Mouse (Mus musculus) hindbrain, embryonic 14.5 days (tissue): ENCODE results near the gene Mtcl1. TPM values are rescaled to one million over a fixed set of nuclear protein-coding genes. Genes with fewer than 3 reads are reported as not detected.

Experiments
- ATAC-seq: fragments of 200-750 bp; cut with Nextera tagmentation; 2 replicates; pipeline ENCODE4 v1.8.0; 2017; ENCODE audit warnings: moderate number of reproducible peaks, mild to moderate bottlenecking, moderate TSS enrichment, moderate library complexity; ENCODE audit not compliant: low FRiP score
- DNase-seq: peaks from one replicate; pipeline ENCODE4 v3.0.0-alpha.2; 2015; ENCODE audit warnings: low spot score
- H3K27ac ChIP-seq: fragments of 300-500 bp; sonication (generic); 2 replicates; pipeline ENCODE4 v1.5.1; 2014; ENCODE audit warnings: mild to moderate bottlenecking, moderate library complexity
- H3K27me3 ChIP-seq: fragments of 300-500 bp; sonication (generic); 2 replicates; pipeline ENCODE4 v1.6.1; 2014; ENCODE audit warnings: mild to moderate bottlenecking, low read length, mixed read lengths; ENCODE audit not compliant: control insufficient read depth, insufficient read depth
- H3K36me3 ChIP-seq: fragments of 300-500 bp; sonication (generic); replicated peaks from 2 replicates; pipeline ENCODE4 v1.6.1; 2014; ENCODE audit not compliant: control insufficient read depth, insufficient read depth
- H3K4me1 ChIP-seq: fragments of 300-500 bp; sonication (generic); replicated peaks from 2 replicates; pipeline ENCODE4 v1.6.1; 2014; ENCODE audit warnings: antibody characterized with exemption, low read length, mixed read lengths; ENCODE audit not compliant: control insufficient read depth, insufficient read depth
- H3K4me2 ChIP-seq: fragments of 300-500 bp; sonication (generic); replicated peaks from 2 replicates; pipeline ENCODE4 v1.6.1; 2014; ENCODE audit warnings: mild to moderate bottlenecking, moderate library complexity
- H3K4me3 ChIP-seq: fragments of 300-500 bp; sonication (generic); replicated peaks from 2 replicates; pipeline ENCODE4 v1.5.1; 2014; ENCODE audit warnings: mild to moderate bottlenecking, low read length
- H3K9ac ChIP-seq: fragments of 300-500 bp; sonication (generic); 2 replicates; pipeline ENCODE4 v1.6.1; 2014
- H3K9me3 ChIP-seq: fragments of 300-500 bp; sonication (generic); 2 replicates; pipeline ENCODE4 v1.6.1; 2016; ENCODE audit warnings: low read length; ENCODE audit not compliant: control insufficient read depth
- WGBS: fragments of 180-500 bp; shearing (Covaris S2); extraction: QIAGEN DNeasy Blood & Tissue Kit; methylation state at CpG from one replicate; pipeline ENCODE4 v1.1.7; 2014; 5-methylcytosine and 5-hydroxymethylcytosine counted together
- polyA plus RNA-seq: library from polyadenylated mRNA; unstranded; fragments of >200 nt; fragmentation: Nextera tagmentation; extraction: Ambion mirVana; gene quantifications from 2 replicates; pipeline ENCODE4 v1.2.1, GENCODE M21; 2014

Gene Mtcl1
- polyA plus RNA-seq, 1 experiment from 2014 or later = 37.9 TPM

DNA sequence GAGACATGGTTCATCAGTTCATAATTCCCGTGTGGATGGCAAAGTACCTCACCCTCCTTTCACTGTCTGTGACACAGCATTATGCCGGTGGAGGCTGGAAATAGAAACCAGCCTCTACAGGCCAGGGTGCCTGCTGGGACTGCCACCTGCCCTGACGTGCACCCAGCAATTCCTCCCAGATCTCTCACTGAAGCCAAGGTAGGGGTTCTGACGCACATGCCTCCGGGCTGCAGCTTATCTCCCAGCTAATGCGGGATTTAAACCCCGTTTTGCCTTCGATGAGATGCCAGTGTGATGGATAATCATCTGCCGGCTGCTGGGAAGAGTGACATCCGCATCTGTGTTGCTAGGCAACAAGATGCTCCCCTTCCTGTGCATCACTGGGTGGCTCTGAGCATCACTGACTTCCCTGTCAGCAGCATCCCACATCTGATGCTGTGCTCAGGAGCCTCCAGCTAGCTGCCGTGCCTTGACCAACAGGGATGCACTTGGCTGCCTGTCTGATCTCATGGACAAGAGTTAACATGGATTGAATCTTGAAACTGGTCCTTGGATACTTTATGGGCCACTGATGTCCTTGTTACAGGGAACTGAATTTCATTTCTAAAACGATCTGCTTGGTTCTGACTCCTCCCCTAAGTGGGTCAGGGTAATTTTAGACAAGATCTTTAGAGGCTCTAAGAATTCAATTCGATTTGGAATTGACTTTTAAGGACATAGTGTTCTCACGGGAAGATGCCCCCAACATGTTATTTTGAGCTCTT is 123.9 kb downstream of the Mtcl1 start:
- Histone ChIP-seq H3K27ac (peak overlapping the region; percentile 83), H3K9me3 (no peaks in the 10 kb centered on the region), H3K27me3 (no peaks in the 10 kb centered on the region), H3K4me3 (peak overlapping the region; percentile 17; the same call in 1 of the 2 replicates), H3K36me3 (no peaks in the 10 kb centered on the region), H3K4me2 (peak overlapping the region; percentile 48), H3K9ac (peak overlapping the region; percentile 39; the same call in 1 of the 2 replicates), H3K4me1 (peaks cover 17% of the 10 kb centered on the region)
- WGBS = 22% methylated on average over 14 of the region's 14 CpGs
- peak; percentile 68 for DNase-seq
- peak; percentile 88 for ATAC-seq

DNA sequence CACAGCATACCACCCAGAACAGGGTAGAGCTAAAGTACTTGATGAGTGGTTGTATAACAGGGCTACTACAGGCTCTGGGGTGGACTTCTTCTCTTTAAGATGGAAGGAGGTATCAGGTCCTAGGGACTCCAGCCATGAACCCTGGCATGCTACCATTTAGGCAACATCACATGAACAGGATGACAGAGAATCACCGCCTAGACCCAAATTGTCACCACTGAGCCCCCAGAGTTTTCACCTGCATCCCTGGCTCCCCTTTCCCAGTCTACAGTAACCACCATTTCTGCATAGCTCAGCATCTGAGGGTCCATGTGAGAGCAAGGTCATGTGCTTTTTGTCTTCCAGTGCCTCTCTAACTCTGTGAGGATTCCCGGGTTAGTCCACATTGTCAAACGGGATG is 124.7 kb downstream of the Mtcl1 start:
- Histone ChIP-seq H3K4me2 (peak overlapping the region; percentile 48; the same call in 1 of the 2 replicates), H3K27ac (peak overlapping the region; percentile 83), H3K9ac (peak overlapping the region; percentile 39; the same call in 1 of the 2 replicates), H3K4me3 (no peak overlapping the region), H3K27me3 (no peaks in the 10 kb centered on the region), H3K9me3 (no peaks in the 10 kb centered on the region), H3K4me1 (peaks cover 17% of the 10 kb centered on the region), H3K36me3 (no peaks in the 10 kb centered on the region)
- ATAC-seq (no peak), DNase-seq (no peak)
- 82% methylated on average over 3 of the region's 3 CpGs for WGBS

DNA sequence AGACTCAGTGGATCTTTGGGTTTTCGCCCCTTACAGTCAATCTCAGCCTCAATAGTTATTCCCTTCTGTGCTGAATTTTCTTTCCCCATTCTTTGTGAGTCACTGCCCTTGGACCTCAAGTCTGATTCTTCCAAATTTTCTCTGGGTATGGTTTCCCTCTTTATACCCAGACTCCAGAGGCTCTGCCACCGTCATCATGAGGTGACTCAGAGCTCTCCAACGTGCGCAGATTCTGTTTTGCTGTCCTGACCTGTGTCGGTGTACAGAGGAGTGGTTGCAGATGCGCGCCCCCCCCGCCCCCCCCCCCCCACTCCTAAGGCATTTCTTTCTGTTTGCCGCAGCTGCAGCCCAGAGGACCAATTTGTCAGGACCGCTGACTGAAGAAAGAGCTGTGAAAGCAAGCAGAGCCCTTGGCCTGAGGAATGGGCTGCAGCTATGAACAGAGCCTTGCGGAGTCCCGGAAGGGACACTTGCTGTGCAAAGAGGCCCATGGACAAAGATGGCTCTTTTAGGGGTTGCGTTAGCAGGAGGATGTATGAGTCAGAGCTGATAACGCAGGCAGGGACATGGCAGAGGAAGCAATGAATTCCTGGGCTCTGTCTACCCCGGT is 126.8 kb downstream of the Mtcl1 start:
- ATAC-seq = no peak
- DNase-seq = no peak
- Histone ChIP-seq H3K4me3 (no peak overlapping the region), H3K9ac (no peak overlapping the region), H3K9me3 (no peaks in the 10 kb centered on the region), H3K36me3 (no peaks in the 10 kb centered on the region), H3K27ac (no peak overlapping the region), H3K4me2 (no peak overlapping the region), H3K27me3 (no peaks in the 10 kb centered on the region), H3K4me1 (peaks cover 17% of the 10 kb centered on the region)
- 61% methylated on average over 15 of the region's 15 CpGs for WGBS

DNA sequence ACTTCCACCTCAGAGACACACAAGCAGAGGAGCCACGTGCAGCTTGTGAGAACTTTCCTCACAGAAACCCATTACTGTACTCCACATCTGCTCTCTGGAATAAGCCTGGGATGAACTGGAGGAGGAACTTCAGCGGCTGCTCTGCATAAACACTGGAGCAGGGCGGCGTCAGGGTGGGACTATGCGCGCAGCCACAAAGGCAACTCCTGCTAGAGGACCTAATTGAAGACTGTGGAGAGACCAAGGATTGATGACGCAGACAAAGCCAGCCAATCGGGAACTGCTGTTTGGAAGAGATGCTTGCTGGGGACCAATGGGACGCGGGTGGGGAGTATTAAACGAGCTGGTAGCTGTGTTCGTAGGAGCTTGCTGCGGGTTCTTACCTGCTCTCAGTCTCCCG is 127.6 kb downstream of the Mtcl1 start:
- Histone ChIP-seq H3K36me3 (no peaks in the 10 kb centered on the region), H3K4me1 (peaks cover 17% of the 10 kb centered on the region), H3K9me3 (no peaks in the 10 kb centered on the region), H3K9ac (no peak overlapping the region), H3K27ac (no peak overlapping the region), H3K4me3 (no peak overlapping the region), H3K27me3 (no peaks in the 10 kb centered on the region), H3K4me2 (no peak overlapping the region)
- DNase-seq (no peak), ATAC-seq (no peak)
- 84% methylated on average over 14 of the region's 14 CpGs for WGBS

DNA sequence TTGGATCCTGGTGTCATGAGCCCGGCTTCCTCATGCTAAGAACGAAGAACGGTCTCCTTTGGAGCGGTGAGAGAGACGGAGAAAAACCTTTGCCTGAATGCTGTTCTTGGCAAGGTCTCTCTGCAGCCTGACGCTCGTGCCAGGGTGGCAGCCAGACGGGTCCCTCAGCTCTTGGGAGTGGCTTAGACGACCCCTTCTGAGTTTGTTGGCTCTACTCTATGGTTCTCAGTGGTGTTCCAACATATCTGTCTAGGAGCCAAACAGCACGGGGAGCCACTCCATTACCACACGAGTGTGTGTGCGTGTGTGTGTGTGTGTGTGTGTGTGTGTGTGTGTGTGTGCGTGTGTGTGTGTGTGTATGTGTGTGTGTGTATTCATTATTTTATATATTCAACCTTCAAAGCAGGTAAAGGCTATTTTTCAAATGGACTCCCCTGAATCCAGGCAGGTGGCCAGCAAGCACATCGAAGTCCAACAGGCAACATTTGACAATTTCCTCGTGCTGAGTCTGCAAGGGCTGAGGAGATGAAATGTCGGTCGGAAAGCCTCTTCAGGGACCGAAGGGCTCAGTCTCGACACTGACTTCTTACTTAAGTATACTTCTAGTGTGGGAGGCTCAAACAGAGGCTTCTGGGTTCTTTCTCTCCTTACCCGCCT is 128.7 kb downstream of the Mtcl1 start:
- H3K4me1 ChIP-seq = peaks cover 13% of the 10 kb centered on the region
- no peaks in the 10 kb centered on the region for H3K36me3 ChIP-seq
- no peaks in the 10 kb centered on the region for H3K9me3 ChIP-seq
- 76% methylated on average over 20 of the region's 20 CpGs for WGBS
- H3K27ac ChIP-seq = no peak overlapping the region
- no peaks in the 10 kb centered on the region for H3K27me3 ChIP-seq
- DNase-seq (no peak), ATAC-seq (peak; percentile 28; the same call in 1 of the 2 replicates)
- H3K4me3 ChIP-seq = no peak overlapping the region
- H3K4me2 ChIP-seq = no peak overlapping the region
- H3K9ac ChIP-seq = no peak overlapping the region

DNA sequence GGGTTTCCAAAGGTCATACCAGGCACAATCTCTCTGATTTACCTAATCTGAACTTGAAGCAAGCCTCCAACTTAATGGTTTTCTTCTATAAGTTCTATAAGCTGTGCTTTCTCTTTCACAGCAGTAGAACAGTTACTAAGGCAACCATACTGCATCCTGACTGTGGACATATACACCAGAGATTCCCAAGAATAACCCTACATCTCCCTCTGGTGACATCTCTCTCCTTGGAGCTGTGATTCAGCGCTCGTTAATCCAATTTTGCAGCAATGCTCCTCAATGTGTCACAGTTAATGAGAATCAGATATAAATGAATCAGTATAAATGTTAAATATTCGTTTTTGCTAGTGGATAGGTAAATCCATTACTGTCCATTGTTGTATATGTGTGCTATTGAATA is 131.5 kb downstream of the Mtcl1 start:
- H3K27ac ChIP-seq = no peak overlapping the region
- H3K27me3 ChIP-seq = no peaks in the 10 kb centered on the region
- H3K9me3 ChIP-seq = no peaks in the 10 kb centered on the region
- peaks cover 19% of the 10 kb centered on the region for H3K4me1 ChIP-seq
- WGBS = 74% methylated on average over 3 of the region's 3 CpGs
- DNase-seq = no peak
- no peaks in the 10 kb centered on the region for H3K36me3 ChIP-seq
- no peak overlapping the region for H3K4me3 ChIP-seq
- no peak overlapping the region for H3K9ac ChIP-seq
- H3K4me2 ChIP-seq = no peak overlapping the region
- no peak for ATAC-seq

DNA sequence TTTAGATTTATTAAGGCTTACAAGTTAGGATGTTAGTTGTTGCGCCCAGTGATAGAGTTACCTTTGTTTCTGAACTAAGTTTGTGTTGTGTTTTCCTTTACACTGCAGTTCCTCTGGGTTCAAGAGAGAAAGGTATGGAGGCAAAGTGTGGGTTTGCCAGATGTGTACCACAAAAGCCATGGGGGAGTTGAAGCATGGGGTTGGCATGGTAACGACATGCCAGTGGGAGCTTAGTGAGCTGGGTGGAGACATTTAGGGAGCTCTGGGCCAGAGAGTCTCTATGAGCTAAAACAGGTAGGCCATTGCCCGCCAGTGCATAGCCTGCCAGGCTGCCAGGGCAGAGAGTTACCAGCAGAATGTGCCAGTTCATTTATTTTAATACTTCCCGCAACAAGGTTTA is 132.0 kb downstream of the Mtcl1 start:
- WGBS = 90% methylated on average over 4 of the region's 4 CpGs
- no peak overlapping the region for H3K27ac ChIP-seq

DNA sequence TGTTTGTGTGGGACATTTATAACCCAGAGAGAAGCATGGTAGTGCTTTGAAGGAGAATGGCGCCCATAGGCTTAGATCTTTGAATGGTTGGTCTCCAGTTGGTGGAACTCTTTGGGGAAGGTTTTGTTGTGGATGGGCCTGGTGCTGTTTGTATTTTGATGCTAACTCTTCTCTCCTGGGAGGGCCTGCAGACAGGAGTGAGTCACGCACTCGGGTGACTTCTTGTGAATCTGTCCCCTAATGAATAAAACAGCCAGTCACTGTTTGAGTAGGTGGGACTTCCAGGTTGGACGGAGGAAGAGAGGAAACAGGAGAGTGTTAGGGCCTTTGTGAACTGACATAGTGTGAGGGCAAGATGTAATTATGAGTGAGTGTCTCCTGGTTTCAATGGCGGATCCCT is 132.4 kb downstream of the Mtcl1 start:
- H3K36me3 ChIP-seq = no peaks in the 10 kb centered on the region
- H3K9ac ChIP-seq = no peak overlapping the region
- H3K27ac ChIP-seq = no peak overlapping the region
- 85% methylated on average over 5 of the region's 5 CpGs for WGBS
- no peaks in the 10 kb centered on the region for H3K27me3 ChIP-seq
- no peak overlapping the region for H3K4me3 ChIP-seq
- DNase-seq (no peak), ATAC-seq (no peak)
- H3K9me3 ChIP-seq = no peaks in the 10 kb centered on the region
- no peak overlapping the region for H3K4me2 ChIP-seq
- peaks cover 19% of the 10 kb centered on the region for H3K4me1 ChIP-seq

More for the DNA sequence above, 132.0 kb downstream of the Mtcl1 start:
- DNase-seq = no peak
- Histone ChIP-seq H3K4me2 (no peak overlapping the region), H3K9ac (no peak overlapping the region), H3K27me3 (no peaks in the 10 kb centered on the region), H3K4me1 (peaks cover 19% of the 10 kb centered on the region), H3K9me3 (no peaks in the 10 kb centered on the region), H3K4me3 (no peak overlapping the region), H3K36me3 (no peaks in the 10 kb centered on the region)
- ATAC-seq = no peak

DNA sequence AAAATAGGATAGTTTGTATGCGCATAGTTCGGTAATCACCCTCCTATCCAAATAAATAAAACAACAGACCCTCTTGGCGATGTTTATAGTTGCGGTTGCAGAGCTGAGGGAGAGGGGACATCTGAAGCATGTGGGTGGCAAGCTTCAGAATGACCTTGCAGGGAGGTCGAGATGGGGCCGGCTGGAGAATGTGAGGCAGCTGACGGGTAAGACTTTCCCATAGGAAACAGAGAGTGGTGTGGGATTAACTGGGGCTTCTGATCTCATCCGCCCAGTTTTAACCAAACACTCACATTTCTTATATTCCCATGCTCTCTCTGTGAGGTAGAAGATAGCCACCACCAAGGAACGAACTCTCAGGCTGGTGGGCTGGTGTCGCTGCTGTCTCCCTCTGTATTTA is 134.1 kb downstream of the Mtcl1 start:
- no peak for ATAC-seq

More for the DNA sequence above, 134.1 kb downstream of the Mtcl1 start:
- H3K9ac ChIP-seq = no peak overlapping the region
- H3K36me3 ChIP-seq = no peaks in the 10 kb centered on the region
- no peaks in the 10 kb centered on the region for H3K9me3 ChIP-seq
- no peak overlapping the region for H3K4me2 ChIP-seq
- no peak for DNase-seq
- H3K4me1 ChIP-seq = peaks cover 19% of the 10 kb centered on the region
- H3K27me3 ChIP-seq = no peaks in the 10 kb centered on the region
- H3K27ac ChIP-seq = no peak overlapping the region
- H3K4me3 ChIP-seq = no peak overlapping the region
- 28% methylated on average over 10 of the region's 10 CpGs for WGBS
